In genomic region chr2:109963591-109964258, GRCm38 (mm10) we compare ENCODE assay signal across 24 mouse cellular contexts.
"Had no signal": no experiment of that assay in that cellular context is flagged by ENCODE, and none has a peak within 500 bp of the region (broad histone marks: within the 10 kb centered on the region; RNA-seq: fewer than 3 reads in every experiment).

No protein-coding gene starts in this region.

- H3K27me3 ChIP-seq: hindbrain, embryonic 12.5 days; intestine, embryonic 15.5 days; limb, embryonic 12.5 days had no signal

- H3K9ac ChIP-seq: hindbrain, embryonic 12.5 days; hindbrain, embryonic 14.5 days; intestine, embryonic 15.5 days; limb, embryonic 12.5 days; liver, embryonic 14.5 days had no signal

- H3K4me3 ChIP-seq: gastrocnemius, adult 2 months; heart, embryonic 10.5 days; hindbrain, embryonic 10.5 days; hindbrain, embryonic 12.5 days; intestine, embryonic 15.5 days; layer of hippocampus, adult 2 months; left cerebral cortex, adult 2 months; limb, embryonic 10.5 days; limb, embryonic 12.5 days had no signal

- H3K4me2 ChIP-seq: hindbrain, embryonic 12.5 days; hindbrain, embryonic 14.5 days; intestine, embryonic 15.5 days; limb, embryonic 12.5 days; liver, embryonic 11.5 days had no signal

- H3K27ac ChIP-seq: gastrocnemius, adult 2 months; heart, embryonic 10.5 days; hindbrain, embryonic 10.5 days; hindbrain, embryonic 12.5 days; hindbrain, embryonic 14.5 days; intestine, embryonic 15.5 days; layer of hippocampus, adult 2 months; left cerebral cortex, adult 2 months; limb, embryonic 10.5 days; limb, embryonic 12.5 days; liver, embryonic 14.5 days had no signal

- DNase-seq: gastrocnemius, adult 2 months; gastrocnemius, postnatal 10 days; gastrocnemius, postnatal 25 days; heart, postnatal 14 days; heart, postnatal 36 days; kidney, adult 18-20 months; kidney, adult 8-10 months; kidney, postnatal 10 days; kidney, postnatal 25 days; kidney, postnatal 4 days had no signal

- ATAC-seq: hindbrain, embryonic 16.5 days; inflammation-experienced regulatory T-cells, adult 6 months; intestine, embryonic 15.5 days; intestine, postnatal 0 days had no signal

- H3K36me3 ChIP-seq: heart, embryonic 10.5 days; hindbrain, embryonic 10.5 days; hindbrain, embryonic 12.5 days; intestine, embryonic 15.5 days; limb, embryonic 10.5 days; limb, embryonic 12.5 days had no signal

- H3K9me3 ChIP-seq: heart, embryonic 10.5 days; hindbrain, embryonic 10.5 days; hindbrain, embryonic 12.5 days; intestine, embryonic 15.5 days; limb, embryonic 10.5 days; limb, embryonic 12.5 days had no signal
